Mouse (Mus musculus) embryonic facial prominence, embryonic 13.5 days (tissue): ENCODE measurements around the gene Ptprcap. TPM values are rescaled to one million over a fixed set of nuclear protein-coding genes. Genes with fewer than 3 reads are reported as not detected.

Experiments used
- ATAC-seq: fragments of 200-750 bp; cut with Nextera tagmentation; 2 replicates; pipeline ENCODE4 v1.8.0; 2017; ENCODE audit warnings: low read depth; ENCODE audit not compliant: insufficient number of reproducible peaks, insufficient read depth, low FRiP score, low TSS enrichment
- H3K27ac ChIP-seq: fragments of 300-500 bp; sonication (generic); 2 replicates; pipeline ENCODE4 v1.5.1; 2015; ENCODE audit warnings: moderate library complexity, mild to moderate bottlenecking, inconsistent platforms
- H3K27me3 ChIP-seq: fragments of 300-500 bp; sonication (generic); 2 replicates; pipeline ENCODE4 v1.6.1; 2015; ENCODE audit warnings: mild to moderate bottlenecking, inconsistent platforms
- H3K36me3 ChIP-seq: fragments of 300-500 bp; sonication (generic); 2 replicates; pipeline ENCODE4 v1.6.1; 2015; ENCODE audit warnings: mild to moderate bottlenecking, inconsistent platforms
- H3K4me1 ChIP-seq: fragments of 300-500 bp; sonication (generic); 2 replicates; pipeline ENCODE4 v1.6.1; 2015; ENCODE audit warnings: inconsistent platforms
- H3K4me2 ChIP-seq: fragments of 300-500 bp; sonication (generic); 2 replicates; pipeline ENCODE4 v1.6.1; 2015; ENCODE audit warnings: moderate library complexity, mild to moderate bottlenecking, inconsistent platforms
- H3K4me3 ChIP-seq: fragments of 300-500 bp; sonication (generic); 2 replicates; pipeline ENCODE4 v1.5.1; 2015; ENCODE audit warnings: mild to moderate bottlenecking, inconsistent platforms
- H3K9ac ChIP-seq: fragments of 300-500 bp; sonication (generic); 2 replicates; pipeline ENCODE4 v1.6.1; 2015; ENCODE audit warnings: mild to moderate bottlenecking, inconsistent platforms
- H3K9me3 ChIP-seq: fragments of 300-500 bp; sonication (generic); 2 replicates; pipeline ENCODE4 v1.6.1; 2016; ENCODE audit warnings: inconsistent platforms
- WGBS: fragments of 180-500 bp; shearing (Covaris S2); methylation state at CpG from one replicate; pipeline ENCODE4 v1.1.7; 2015; ENCODE audit warnings: mixed read lengths; 5-methylcytosine and 5-hydroxymethylcytosine counted together
- polyA plus RNA-seq: library from polyadenylated mRNA; unstranded; fragments of >200 nt; fragmentation: Nextera tagmentation; extraction: Ambion mirVana; gene quantifications from 2 replicates; pipeline ENCODE4 v1.2.1, GENCODE M21; 2015

The Ptprcap gene
- polyA plus RNA-seq, 1 experiment from 2014 or later: 3.0 TPM

DNA sequence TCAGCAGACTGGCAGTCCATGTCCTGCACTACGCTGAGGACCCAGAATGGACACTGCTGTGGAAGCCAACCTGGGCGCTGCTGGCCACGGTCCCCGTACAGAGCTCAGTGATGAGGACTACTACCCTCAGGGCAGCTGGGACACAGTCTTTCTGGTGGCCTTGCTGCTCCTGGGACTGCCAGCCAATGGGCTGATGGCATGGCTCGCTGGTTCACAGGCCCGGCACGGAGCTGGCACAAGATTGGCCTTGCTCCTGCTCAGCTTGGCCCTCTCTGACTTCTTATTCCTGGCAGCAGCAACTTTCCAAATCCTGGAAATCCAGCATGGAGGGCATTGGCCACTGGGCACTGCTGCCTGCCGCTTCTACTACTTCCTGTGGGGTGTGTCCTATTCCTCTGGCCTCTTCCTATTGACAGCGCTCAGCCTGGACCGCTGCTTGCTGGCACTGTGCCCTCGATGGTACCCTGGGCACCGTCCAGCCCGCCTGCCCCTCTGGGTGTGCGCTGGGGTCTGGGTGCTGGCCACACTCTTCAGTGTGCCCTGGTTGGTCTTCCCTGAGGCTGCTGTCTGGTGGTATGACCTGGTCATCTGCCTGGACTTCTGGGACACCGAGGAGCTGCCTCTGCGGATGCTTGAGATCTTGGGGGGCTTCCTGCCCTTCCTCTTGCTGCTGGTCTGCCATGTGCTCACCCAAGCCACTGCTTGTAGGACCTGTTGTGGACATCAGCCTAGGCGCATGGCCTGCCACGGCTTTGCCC is 10.8 kb upstream of the Ptprcap start:
- no peaks in the 10 kb centered on the region for H3K36me3 ChIP-seq
- no peak overlapping the region for H3K4me3 ChIP-seq
- no peaks in the 10 kb centered on the region for H3K4me1 ChIP-seq
- WGBS: 88% methylated on average over 18 of the region's 18 CpGs
- no peak overlapping the region for H3K4me2 ChIP-seq
- H3K9ac ChIP-seq: no peak overlapping the region
- no peak for ATAC-seq
- no peaks in the 10 kb centered on the region for H3K27me3 ChIP-seq
- no peak overlapping the region for H3K27ac ChIP-seq
- no peaks in the 10 kb centered on the region for H3K9me3 ChIP-seq

DNA sequence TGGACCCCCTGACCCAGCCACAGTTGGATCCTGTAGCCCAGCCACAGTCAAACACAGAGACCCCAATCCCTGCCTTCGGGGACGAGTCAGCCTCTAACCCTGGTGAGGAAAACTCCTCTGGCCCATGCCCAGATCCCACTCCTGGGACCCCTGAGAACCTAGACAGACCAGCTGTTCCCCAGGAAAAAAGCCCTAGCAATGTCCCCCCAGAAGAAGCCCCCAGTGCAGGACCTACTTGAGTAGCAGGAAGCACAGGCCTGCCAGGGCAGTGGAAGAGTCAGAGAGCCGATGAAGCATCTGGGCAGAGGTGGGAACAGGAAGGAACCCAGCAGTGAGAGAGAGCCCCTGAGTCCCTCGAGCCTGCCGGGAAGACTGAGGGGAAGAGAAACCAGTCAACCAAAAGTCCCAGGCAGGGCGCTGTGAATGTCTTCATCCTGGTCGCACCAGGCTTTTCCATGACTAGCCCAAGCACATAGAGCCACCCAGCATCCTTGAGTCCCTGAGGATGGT is 9.6 kb upstream of the Ptprcap start, which contains the start of gene Cabp4:
Cabp4 (minus strand) TSS at position 275 of the 510 bp plus-strand sequence.
- no peak within 1 kb of the TSS for H3K27ac ChIP-seq
- no peak for ATAC-seq
- H3K9me3 ChIP-seq: no peaks in the 10 kb centered on the region
- H3K4me2 ChIP-seq: no peak within 1 kb of the TSS
- H3K27me3 ChIP-seq: no peaks in the 10 kb centered on the region
- H3K4me1 ChIP-seq: peaks cover 7% of the 10 kb centered on the region; the same call in 1 of the 2 replicates
- no peak within 1 kb of the TSS; the same call in 1 of the 2 replicates for H3K9ac ChIP-seq
- H3K36me3 ChIP-seq: no peaks in the 10 kb centered on the region
- no peak within 1 kb of the TSS for H3K4me3 ChIP-seq
- WGBS: 85% methylated on average over 7 of the region's 7 CpGs

DNA sequence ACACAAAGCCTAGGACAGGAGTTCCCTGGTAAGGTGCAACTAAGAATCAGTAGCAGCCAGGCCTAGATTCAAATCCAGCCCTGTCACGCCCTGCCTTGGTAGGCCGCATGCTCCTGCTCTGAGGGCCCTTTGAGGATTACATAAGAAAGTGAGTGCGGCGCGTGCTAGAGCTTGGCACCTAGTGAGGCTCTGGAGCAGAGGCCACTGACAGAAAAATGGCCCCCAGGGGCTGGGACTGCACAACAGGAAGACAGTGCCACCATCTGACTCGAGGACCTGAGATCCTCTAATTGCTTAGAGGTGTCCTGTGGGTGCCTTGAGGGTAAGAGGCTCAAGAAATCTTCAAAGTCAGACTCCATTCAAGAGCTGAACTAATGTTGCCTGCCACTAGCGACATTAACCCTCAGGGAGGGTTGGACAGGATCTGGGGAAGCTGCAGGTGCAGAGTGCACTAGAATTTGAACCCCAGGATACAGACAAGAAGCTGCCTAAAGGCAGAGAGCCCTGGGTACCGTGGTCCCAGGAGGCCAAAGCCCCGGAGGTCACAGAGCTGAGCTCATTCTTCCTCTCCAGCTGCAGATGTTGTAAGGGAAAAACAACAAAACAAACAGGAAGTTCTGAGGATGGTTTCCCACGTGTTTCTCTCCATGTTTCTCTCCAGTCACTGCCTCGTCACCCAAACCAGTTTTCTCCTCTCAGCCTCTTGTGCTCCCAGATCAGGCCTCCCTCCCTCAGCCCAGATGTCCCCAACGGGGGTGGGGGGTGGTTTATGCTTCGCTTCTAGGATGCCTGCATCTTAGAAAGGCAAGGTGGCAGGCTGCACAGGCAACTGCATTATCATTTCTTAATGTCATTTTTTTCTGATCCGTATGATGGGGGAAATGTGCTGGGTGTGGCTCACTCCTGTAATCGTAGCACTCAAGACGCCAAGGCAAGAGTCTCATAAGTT is 8.6 kb upstream of the Ptprcap start:
- no peak overlapping the region for H3K27ac ChIP-seq
- no peaks in the 10 kb centered on the region for H3K9me3 ChIP-seq
- 72% methylated on average over 16 of the region's 16 CpGs for WGBS

GRCm38 (mm10) chr19:4145936-4146335 is 7.5 kb upstream of the Ptprcap start:
- H3K36me3 ChIP-seq: peaks cover 16% of the 10 kb centered on the region
- H3K9me3 ChIP-seq: no peaks in the 10 kb centered on the region
- no peaks in the 10 kb centered on the region for H3K27me3 ChIP-seq
- H3K4me2 ChIP-seq: no peak overlapping the region
- H3K4me1 ChIP-seq: peaks cover 24% of the 10 kb centered on the region
- H3K27ac ChIP-seq: no peak overlapping the region
- H3K9ac ChIP-seq: no peak overlapping the region
- H3K4me3 ChIP-seq: no peak overlapping the region
- ATAC-seq: no peak
- WGBS: 89% methylated on average over 5 of the region's 5 CpGs

More for the DNA sequence above, 8.6 kb upstream of the Ptprcap start:
- Histone ChIP-seq H3K27me3 (no peaks in the 10 kb centered on the region), H3K9ac (no peak overlapping the region), H3K4me3 (no peak overlapping the region), H3K4me2 (no peak overlapping the region), H3K36me3 (peaks cover 5% of the 10 kb centered on the region; the same call in 1 of the 2 replicates), H3K4me1 (peaks cover 17% of the 10 kb centered on the region)
- no peak for ATAC-seq

GRCm38 (mm10) chr19:4146366-4147021 is 6.9 kb upstream of the Ptprcap start:
- no peak overlapping the region for H3K4me2 ChIP-seq
- peaks cover 24% of the 10 kb centered on the region for H3K4me1 ChIP-seq
- WGBS: 61% methylated on average over 12 of the region's 12 CpGs
- H3K36me3 ChIP-seq: peaks cover 21% of the 10 kb centered on the region
- no peaks in the 10 kb centered on the region for H3K9me3 ChIP-seq
- H3K4me3 ChIP-seq: no peak overlapping the region
- no peak for ATAC-seq
- H3K9ac ChIP-seq: no peak overlapping the region
- no peak overlapping the region for H3K27ac ChIP-seq
- H3K27me3 ChIP-seq: no peaks in the 10 kb centered on the region

GRCm38 (mm10) chr19:4147022-4147405 is 6.4 kb upstream of the Ptprcap start:
- Histone ChIP-seq H3K9ac (no peak overlapping the region), H3K27me3 (no peaks in the 10 kb centered on the region), H3K4me1 (peaks cover 24% of the 10 kb centered on the region), H3K4me3 (no peak overlapping the region), H3K36me3 (peaks cover 24% of the 10 kb centered on the region), H3K4me2 (no peak overlapping the region), H3K27ac (no peak overlapping the region), H3K9me3 (no peaks in the 10 kb centered on the region)
- 43% methylated on average over 3 of the region's 3 CpGs for WGBS
- no peak for ATAC-seq

GRCm38 (mm10) chr19:4147782-4148490 is 5.5 kb upstream of the Ptprcap start:
- Histone ChIP-seq H3K27ac (no peak overlapping the region; the same call in 1 of the 2 replicates), H3K36me3 (peaks cover 34% of the 10 kb centered on the region), H3K4me1 (peaks cover 24% of the 10 kb centered on the region), H3K27me3 (no peaks in the 10 kb centered on the region), H3K4me3 (peak overlapping the region; percentile 87), H3K9me3 (no peaks in the 10 kb centered on the region), H3K4me2 (peak overlapping the region; percentile 89), H3K9ac (peak overlapping the region; percentile 89)
- WGBS: 35% methylated on average over 9 of the region's 9 CpGs
- no peak for ATAC-seq

DNA sequence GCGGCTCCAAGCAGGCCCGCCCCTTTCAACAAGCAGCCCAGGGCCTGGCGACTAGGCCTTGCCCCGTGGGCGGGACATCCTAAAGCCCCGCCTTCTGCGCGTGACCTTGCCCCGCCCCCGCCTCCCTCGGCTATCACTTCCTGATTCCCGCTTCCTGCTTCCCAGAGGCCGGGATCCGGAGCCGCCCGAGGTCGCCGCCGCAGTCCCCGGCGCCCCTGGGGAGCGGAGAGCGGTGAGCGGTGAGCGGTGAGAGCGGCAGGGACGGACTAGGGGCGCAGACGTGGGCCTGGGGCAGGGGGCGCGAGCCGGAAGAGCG is 5.0 kb upstream of the Ptprcap start, which contains the start of gene Coro1b:
Coro1b (plus strand) TSS at position 129 of the 316 bp plus-strand sequence.
- WGBS: under 1% methylated on average over 29 of the region's 33 CpGs
- Histone ChIP-seq H3K27ac (peak within 1 kb of the TSS; percentile 72), H3K9me3 (no peaks in the 10 kb centered on the region)

DNA sequence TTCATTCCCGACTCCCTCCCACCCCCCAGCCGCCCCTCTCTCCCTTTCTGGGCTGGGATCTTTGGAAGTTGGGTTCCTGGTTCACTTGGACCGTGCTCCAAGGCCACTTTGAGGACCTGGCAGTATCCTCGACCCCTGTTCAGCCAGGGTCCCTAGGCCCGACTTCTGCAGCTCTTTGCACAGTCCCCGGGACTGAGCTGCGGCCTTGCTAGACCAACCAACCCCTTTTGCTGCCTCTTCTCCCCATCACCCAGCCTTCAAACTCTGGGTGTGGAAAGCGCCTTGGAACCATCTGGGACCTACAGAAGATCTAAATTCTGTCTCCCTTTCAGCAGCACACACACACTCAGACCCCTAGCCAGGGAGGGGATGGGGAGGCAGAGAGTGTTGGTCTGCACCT is 4.6 kb upstream of the Ptprcap start:
- H3K4me1 ChIP-seq: peaks cover 24% of the 10 kb centered on the region
- peaks cover 43% of the 10 kb centered on the region for H3K36me3 ChIP-seq
- peak overlapping the region; percentile 89 for H3K4me2 ChIP-seq
- peak overlapping the region; percentile 87 for H3K4me3 ChIP-seq
- ATAC-seq: no peak
- no peaks in the 10 kb centered on the region for H3K27me3 ChIP-seq
- H3K9me3 ChIP-seq: no peaks in the 10 kb centered on the region
- H3K27ac ChIP-seq: peak overlapping the region; percentile 72
- WGBS: 6% methylated on average over 6 of the region's 8 CpGs
- H3K9ac ChIP-seq: peak overlapping the region; percentile 89

More for the DNA sequence above, 5.0 kb upstream of the Ptprcap start, which contains the start of gene Coro1b:
- Histone ChIP-seq H3K9ac (peak within 1 kb of the TSS; percentile 89), H3K4me2 (peak within 1 kb of the TSS; percentile 89), H3K27me3 (no peaks in the 10 kb centered on the region), H3K4me1 (peaks cover 24% of the 10 kb centered on the region), H3K36me3 (peaks cover 39% of the 10 kb centered on the region), H3K4me3 (peak within 1 kb of the TSS; percentile 87)
- ATAC-seq: peak; percentile 92

- Histone ChIP-seq H3K36me3 (peaks cover 45% of the 10 kb centered on the region), H3K9me3 (no peaks in the 10 kb centered on the region), H3K4me3 (peak overlapping the region; percentile 87), H3K4me1 (peaks cover 24% of the 10 kb centered on the region), H3K4me2 (peak overlapping the region; percentile 89), H3K27me3 (no peaks in the 10 kb centered on the region), H3K27ac (no peak overlapping the region), H3K9ac (peak overlapping the region; percentile 89)
- WGBS: 87% methylated on average over 11 of the region's 11 CpGs
- ATAC-seq: no peak
Observed at GRCm38 (mm10) chr19:4149283-4149682, 4.1 kb upstream of the Ptprcap start.
